In the genomic region with DNA sequence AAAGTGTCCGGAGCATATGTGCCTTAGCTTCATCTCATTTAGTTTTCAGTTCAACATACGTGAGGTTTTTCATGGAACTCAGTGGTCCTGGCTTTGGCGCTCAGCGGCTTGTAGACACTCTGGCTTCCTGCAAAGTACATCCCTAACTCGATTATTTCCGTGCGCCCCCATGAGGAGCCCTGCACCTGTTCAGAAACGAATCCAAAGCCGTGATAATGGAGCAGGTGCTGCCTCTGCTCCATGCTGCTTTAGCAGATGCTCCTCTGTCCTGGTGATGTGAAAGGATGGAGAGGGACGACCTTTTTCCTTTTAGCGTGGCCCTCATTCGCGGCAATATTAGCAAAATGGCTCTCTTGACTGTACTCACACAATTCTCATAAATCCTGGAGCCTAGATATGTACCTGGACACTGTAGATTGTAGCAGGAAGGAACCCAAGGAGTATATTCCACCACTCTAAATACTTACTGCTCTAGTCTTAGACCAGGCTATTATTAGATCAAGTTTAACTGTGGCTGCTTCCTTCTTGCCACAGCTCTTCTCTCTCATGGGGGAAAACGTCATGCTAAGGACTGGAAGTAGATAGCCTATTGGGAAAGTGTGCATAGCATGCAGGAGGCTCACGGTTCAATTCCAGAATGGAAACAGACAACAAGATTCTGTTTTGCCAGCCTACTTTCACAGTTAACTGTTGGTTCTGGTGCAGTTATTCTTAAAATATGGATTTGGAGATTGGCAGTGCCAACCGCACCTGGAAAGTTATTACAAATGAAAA, we compare ENCODE assay signal across 25 mouse cellular contexts. TPM values are rescaled to one million over a fixed set of nuclear protein-coding genes. Genes with fewer than 3 reads are reported as not detected.
DNase-seq lines count a peak whose midpoint lies in the region; ATAC-seq lines count a peak whose summit lies in the region.
"Had no signal": no experiment of that assay in that cellular context is flagged by ENCODE, and none has a peak within 500 bp of the region (broad histone marks: within the 10 kb centered on the region; RNA-seq: fewer than 3 reads in every experiment).

No protein-coding gene starts in this region.

- no peak overlapping the region for H3K4me3 ChIP-seq in intestine, embryonic 15.5 days (replicated peaks)
- no peak overlapping the region for H3K4me3 ChIP-seq in forebrain, embryonic 11.5 days (ENCODE audit: low read depth, low read length)
- H3K4me3 ChIP-seq: forebrain, embryonic 10.5 days; gastrocnemius, adult 2 months; heart, embryonic 10.5 days; myocyte; neural tube, embryonic 13.5 days had no signal

- peak; percentile 70 for DNase-seq in left cerebral cortex, postnatal 4 days
- no peak for DNase-seq in left cerebral cortex, postnatal 25 days (ENCODE audit: low spot score in 2 of 2)
- peak; percentile 33 for DNase-seq in ES-CJ7 (ENCODE audit: low read depth, low spot score)
- peak; percentile 97 for DNase-seq in cerebellum, adult 11-12 months
- peak; percentile 92 to 94 for DNase-seq in cerebellum, postnatal 10 days
- no peak for DNase-seq in kidney, postnatal 25 days
- no peak for DNase-seq in forebrain, embryonic 11.5 days (ENCODE audit: low spot score)
- DNase-seq: adrenal gland, adult 8-10 months; gastrocnemius, adult 2 months; lung, postnatal 4 days; midbrain, embryonic 14.5 days; retina, postnatal 1 day had no signal

- no peaks in the 10 kb centered on the region for H3K36me3 ChIP-seq in intestine, embryonic 15.5 days
- no peaks in the 10 kb centered on the region for H3K36me3 ChIP-seq in forebrain, embryonic 11.5 days (ENCODE audit: control insufficient read depth, insufficient read depth, low read length)
- H3K36me3 ChIP-seq: forebrain, embryonic 10.5 days; G1E; heart, embryonic 10.5 days; neural tube, embryonic 13.5 days had no signal

- H3K4me2 ChIP-seq in intestine, embryonic 15.5 days (replicated peaks): no peak overlapping the region
- H3K4me2 ChIP-seq in forebrain, embryonic 11.5 days (ENCODE audit: low read depth, low read length, severe bottlenecking): no peak overlapping the region
- H3K4me2 ChIP-seq: neural tube, embryonic 13.5 days had no signal

- no peaks in the 10 kb centered on the region for H3K9me3 ChIP-seq in intestine, embryonic 15.5 days
- H3K9me3 ChIP-seq in forebrain, embryonic 11.5 days (ENCODE audit: control insufficient read depth, low read length): no peaks in the 10 kb centered on the region
- H3K9me3 ChIP-seq: forebrain, embryonic 10.5 days; heart, embryonic 10.5 days had no signal

- intact Hi-C loops in left cerebral cortex, postnatal 4 days (cut with DNase I): no loop called here
- intact Hi-C loops in left cerebral cortex, postnatal 25 days (cut with DNase I): loop anchor here (10.0 kb wide), 1 partner anchor 679 kb away; no protein-coding TSS in a partner anchor

- no peaks in the 10 kb centered on the region for H3K27me3 ChIP-seq in intestine, embryonic 15.5 days (replicated peaks)
- H3K27me3 ChIP-seq in forebrain, embryonic 11.5 days (ENCODE audit: control insufficient read depth, insufficient read depth, low read length): no peaks in the 10 kb centered on the region
- H3K27me3 ChIP-seq: neural tube, embryonic 13.5 days; Patski had no signal

- no peak for ATAC-seq in intestine, embryonic 15.5 days
- no peak for ATAC-seq in forebrain, embryonic 11.5 days (replicated peaks; ENCODE audit: low FRiP score)
- ATAC-seq: activated CD4-positive, CD25-positive, alpha-beta regulatory T cell, adult 4 months; CD4-positive, CD25-positive, alpha-beta regulatory T cell, adult 4 months; hindbrain, embryonic 16.5 days; intestine, postnatal 0 days; Patski had no signal

- no peak overlapping the region for H3K27ac ChIP-seq in intestine, embryonic 15.5 days
- H3K27ac ChIP-seq in forebrain, embryonic 11.5 days (ENCODE audit: low read depth, low read length): no peak overlapping the region
- H3K27ac ChIP-seq: forebrain, embryonic 10.5 days; gastrocnemius, adult 2 months; heart, embryonic 10.5 days; liver, embryonic 14.5 days; neural tube, embryonic 13.5 days had no signal

- 67% methylated on average over 16 of the region's 16 CpGs for WGBS in intestine, embryonic 15.5 days
- 75% methylated on average over 16 of the region's 16 CpGs for WGBS in forebrain, embryonic 11.5 days

- H3K4me1 ChIP-seq in intestine, embryonic 15.5 days (replicated peaks): no peaks in the 10 kb centered on the region
- H3K4me1 ChIP-seq in forebrain, embryonic 11.5 days (replicated peaks; ENCODE audit: control insufficient read depth, insufficient read depth, low read length): no peaks in the 10 kb centered on the region
- H3K4me1 ChIP-seq: forebrain, embryonic 10.5 days; heart, embryonic 10.5 days; neural tube, embryonic 13.5 days had no signal

- no peak overlapping the region for H3K9ac ChIP-seq in intestine, embryonic 15.5 days
- no peak overlapping the region for H3K9ac ChIP-seq in forebrain, embryonic 11.5 days (ENCODE audit: low read length)
- H3K9ac ChIP-seq: liver, embryonic 14.5 days; neural tube, embryonic 13.5 days had no signal

RNA-seq across cellular contexts. Expression of gene Mindy2, which starts 8.6 kb away (rescaled TPM):
- total RNA-seq in left cerebral cortex, postnatal 4 days (2021): 10 to 100 TPM; 32.2 to 33.1 TPM
- total RNA-seq in left cerebral cortex, postnatal 25 days (2021): 10 to 100 TPM; 35.0 to 39.3 TPM
- 11.1 TPM in 2 replicates for polyA plus RNA-seq in intestine, embryonic 15.5 days (2015; fragmentation: Nextera tagmentation; extraction: Ambion mirVana)
- 11.5 and 12.7 TPM in 2 replicates for polyA plus RNA-seq in forebrain, embryonic 11.5 days (2014; fragmentation: Nextera tagmentation; extraction: Ambion mirVana)

RNA-seq across cellular contexts. Expression of gene Gm10642, which starts 9.5 kb away (rescaled TPM):
- total RNA-seq in left cerebral cortex, postnatal 4 days (2021): 1 to 10 TPM in 1 of 2 experiments, under 1 TPM in 1; 0.58 to 1.3 TPM
- 1 to 10 TPM; 1.1 to 1.5 TPM for total RNA-seq in left cerebral cortex, postnatal 25 days (2021)
- 0.19 and 0.59 TPM in 2 replicates for polyA plus RNA-seq in intestine, embryonic 15.5 days (2015; fragmentation: Nextera tagmentation; extraction: Ambion mirVana)
- 0.45 and 0.56 TPM in 2 replicates for polyA plus RNA-seq in forebrain, embryonic 11.5 days (2014; fragmentation: Nextera tagmentation; extraction: Ambion mirVana)
- total RNA-seq: hematopoietic stem cell, adult 5-6 weeks had no signal

RNA-seq across cellular contexts. Expression of gene Adam10, which starts 13.2 kb away (rescaled TPM):
- 100 to 1,000 TPM in 1 of 2 experiments, 10 to 100 TPM in 1; 94.5 to 105 TPM for total RNA-seq in left cerebral cortex, postnatal 4 days (2021)
- 10 to 100 TPM; 69.1 to 71.4 TPM for total RNA-seq in left cerebral cortex, postnatal 25 days (2021)
- polyA plus RNA-seq in intestine, embryonic 15.5 days (2015; fragmentation: Nextera tagmentation; extraction: Ambion mirVana): 65.4 and 71.4 TPM in 2 replicates
- polyA plus RNA-seq in forebrain, embryonic 11.5 days (2014; fragmentation: Nextera tagmentation; extraction: Ambion mirVana): 56.5 and 61.4 TPM in 2 replicates

Comparison
In these comparisons a context has a peak if more than half of its experiments do, and no peak if none do; other contexts are left out.
1. DNase-seq: peak in left cerebral cortex, postnatal 4 days (single experiment), ES-CJ7 (single experiment), cerebellum, adult 11-12 months (single experiment) and cerebellum, postnatal 10 days (2 of 2); none in left cerebral cortex, postnatal 25 days (0 of 2), kidney, postnatal 25 days (0 of 2) and forebrain, embryonic 11.5 days (single experiment).